Mouse (Mus musculus) ES-Bruce4 (cell line): ENCODE data around the gene Rpl10-ps3. TPM values are rescaled to one million over a fixed set of nuclear protein-coding genes. Genes with fewer than 3 reads are reported as not detected.

ENCODE experiments used
- H3K27ac ChIP-seq: 2 replicates; pipeline ENCODE4 v1.5.1; 2012; ENCODE audit warnings: low read length, inconsistent platforms; ENCODE audit not compliant: insufficient read depth
- H3K27me3 ChIP-seq: 2 replicates; pipeline ENCODE4 v1.6.1; 2012; ENCODE audit warnings: mild to moderate bottlenecking, low read length, inconsistent platforms; ENCODE audit not compliant: control insufficient read depth, poor library complexity, insufficient read depth, severe bottlenecking
- H3K36me3 ChIP-seq: 2 replicates; pipeline ENCODE4 v1.6.1; 2012; ENCODE audit warnings: inconsistent platforms, mild to moderate bottlenecking, low read length, moderate library complexity; ENCODE audit not compliant: control insufficient read depth, poor library complexity, insufficient read depth, severe bottlenecking
- H3K4me1 ChIP-seq: one replicate; pipeline ENCODE4 v1.8.1; 2011; ENCODE audit warnings: low read length; ENCODE audit not compliant: control insufficient read depth, insufficient read depth
- H3K4me3 ChIP-seq: 2 replicates; pipeline ENCODE4 v1.5.1; 2011; ENCODE audit warnings: low read depth, mild to moderate bottlenecking, low read length
- H3K9ac ChIP-seq: 2 replicates; pipeline ENCODE4 v1.6.1; 2012; ENCODE audit warnings: low read depth, mild to moderate bottlenecking, inconsistent platforms; ENCODE audit not compliant: poor library complexity, severe bottlenecking
- H3K9me3 ChIP-seq: replicated peaks from 2 replicates; pipeline ENCODE4 v1.6.1; 2012; ENCODE audit warnings: mild to moderate bottlenecking, low read length, inconsistent platforms; ENCODE audit not compliant: control insufficient read depth, poor library complexity, insufficient read depth, severe bottlenecking
- CTCF ChIP-seq: IDR thresholded peaks from one replicate; pipeline ENCODE4 v1.8.1; 2011; ENCODE audit warnings: low read depth, low read length
- EP300 ChIP-seq: IDR thresholded peaks from 2 replicates; pipeline ENCODE4 v1.6.1; 2011; ENCODE audit warnings: low read depth, low read length; ENCODE audit not compliant: insufficient read depth
- POLR2A ChIP-seq: IDR thresholded peaks from one replicate; pipeline ENCODE4 v1.8.1; 2011; ENCODE audit warnings: low read length; ENCODE audit not compliant: insufficient read depth
- polyA plus RNA-seq: library from polyadenylated mRNA; stranded (reverse); fragments of >200 nt; gene quantifications from 2 replicates; pipeline ENCODE4 v1.2.4, GENCODE M21; 2011; ENCODE audit warnings: low read depth; ENCODE audit not compliant: missing spikeins, insufficient read depth, insufficient read length

Gene Rpl10-ps3
- polyA plus RNA-seq, 1 experiment = 1,787 TPM

- no peak overlapping the region for H3K9ac ChIP-seq
- no peaks in the 10 kb centered on the region for H3K9me3 ChIP-seq
- no peaks in the 10 kb centered on the region for H3K36me3 ChIP-seq
- H3K27ac ChIP-seq = no peak overlapping the region
- H3K4me1 ChIP-seq = no peaks in the 10 kb centered on the region
- no peaks in the 10 kb centered on the region for H3K27me3 ChIP-seq
- no peak overlapping the region for H3K4me3 ChIP-seq
- TF ChIP-seq POLR2A = no peak
- no peak for TF ChIP-seq CTCF
- no peak for TF ChIP-seq EP300
Observed at GRCm38 (mm10) chr9:50363259-50363658, 18.5 kb upstream of the Rpl10-ps3 start.

GRCm38 (mm10) chr9:50362556-50362955 lies 17.8 kb upstream of the Rpl10-ps3 start:
- Histone ChIP-seq H3K27ac (no peak overlapping the region), H3K36me3 (no peaks in the 10 kb centered on the region), H3K27me3 (no peaks in the 10 kb centered on the region), H3K4me1 (no peaks in the 10 kb centered on the region), H3K4me3 (no peak overlapping the region), H3K9ac (no peak overlapping the region), H3K9me3 (no peaks in the 10 kb centered on the region)
- TF ChIP-seq EP300 (no peak), CTCF (no peak), POLR2A (no peak)

GRCm38 (mm10) chr9:50360370-50360769 lies 15.6 kb upstream of the Rpl10-ps3 start:
- Histone ChIP-seq H3K9ac (no peak overlapping the region), H3K4me1 (no peaks in the 10 kb centered on the region), H3K27ac (no peak overlapping the region), H3K27me3 (no peaks in the 10 kb centered on the region), H3K36me3 (no peaks in the 10 kb centered on the region), H3K4me3 (no peak overlapping the region), H3K9me3 (no peaks in the 10 kb centered on the region)
- TF ChIP-seq CTCF (no peak), POLR2A (no peak), EP300 (no peak)

GRCm38 (mm10) chr9:50357331-50357730 lies 12.6 kb upstream of the Rpl10-ps3 start:
- Histone ChIP-seq H3K4me1 (no peaks in the 10 kb centered on the region), H3K27me3 (no peaks in the 10 kb centered on the region), H3K9me3 (no peaks in the 10 kb centered on the region), H3K4me3 (no peak overlapping the region), H3K36me3 (no peaks in the 10 kb centered on the region), H3K9ac (no peak overlapping the region), H3K27ac (no peak overlapping the region)
- TF ChIP-seq EP300 (no peak), CTCF (no peak), POLR2A (no peak)

- no peaks in the 10 kb centered on the region for H3K9me3 ChIP-seq
- H3K9ac ChIP-seq = no peak overlapping the region
- H3K27ac ChIP-seq = no peak overlapping the region
- TF ChIP-seq EP300 (no peak), CTCF (no peak), POLR2A (no peak)
- no peaks in the 10 kb centered on the region for H3K4me1 ChIP-seq
- no peaks in the 10 kb centered on the region for H3K27me3 ChIP-seq
- H3K36me3 ChIP-seq = no peaks in the 10 kb centered on the region
- no peak overlapping the region for H3K4me3 ChIP-seq
Observed at GRCm38 (mm10) chr9:50351746-50352145, 7.0 kb upstream of the Rpl10-ps3 start.

- H3K27ac ChIP-seq = no peak overlapping the region
- no peaks in the 10 kb centered on the region for H3K4me1 ChIP-seq
- H3K36me3 ChIP-seq = no peaks in the 10 kb centered on the region
- H3K9me3 ChIP-seq = no peaks in the 10 kb centered on the region
- no peak overlapping the region for H3K4me3 ChIP-seq
- H3K9ac ChIP-seq = no peak overlapping the region
- TF ChIP-seq CTCF = no peak
- H3K27me3 ChIP-seq = no peaks in the 10 kb centered on the region
Observed at GRCm38 (mm10) chr9:50350571-50350970, 5.8 kb upstream of the Rpl10-ps3 start.
